Mouse (Mus musculus): ENCODE results near the gene Specc1l.
A peak's percentile ranks its signal among the peaks of the same experiment; 100 is the strongest.

DNA sequence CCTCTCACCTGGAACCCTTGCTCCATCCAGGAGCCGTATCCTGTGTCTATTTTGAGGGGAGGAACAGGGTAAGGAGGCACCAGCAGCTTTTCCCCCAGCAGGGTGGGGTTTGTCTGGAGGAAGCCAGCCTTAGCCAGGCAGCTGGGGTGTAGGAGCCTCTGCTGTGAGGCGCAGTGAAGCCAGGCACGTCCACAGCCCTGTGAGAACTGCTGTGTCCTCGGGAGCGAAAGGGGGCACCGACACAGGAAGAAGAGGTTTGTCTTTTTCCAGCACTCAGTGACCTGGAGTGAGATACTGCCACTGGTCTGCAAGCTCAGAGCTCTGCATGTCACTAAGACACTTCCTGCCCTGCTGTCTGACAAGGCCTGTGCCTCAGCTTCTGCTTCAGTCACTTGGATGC, 92.5 kb downstream of the Specc1l start:
- TF ChIP-seq POLR2A (IDR thresholded peaks at IDR 0.05; ENCODE audit: insufficient read depth, low read depth, low read length) = no peak
- TF ChIP-seq CTCF (IDR thresholded peaks at IDR 0.05) = no peak
- TF ChIP-seq EP300 (IDR thresholded peaks at IDR 0.05; ENCODE audit: insufficient read depth, low read depth, low read length) = 0 out of 2 replicates have a peak, but pooled peaks have one; percentile 36

Data from heart, adult 2 months (tissue).